Mouse (Mus musculus) lung, embryonic 15.5 days (tissue): Measurements from ENCODE around the gene Tsks. TPM values are rescaled to one million over a fixed set of nuclear protein-coding genes. Genes with fewer than 3 reads are reported as not detected.

Experiments
- ATAC-seq: fragments of 200-750 bp; cut with Nextera tagmentation; 2 replicates; pipeline ENCODE4 v1.8.0; 2017; ENCODE audit warnings: moderate number of reproducible peaks, borderline replicate concordance; ENCODE audit not compliant: low FRiP score, low TSS enrichment; ENCODE audit errors: extremely low read depth
- H3K27ac ChIP-seq: fragments of 300-500 bp; sonication (generic); 2 replicates; pipeline ENCODE4 v1.5.1; 2015; ENCODE audit warnings: moderate library complexity, mild to moderate bottlenecking, inconsistent platforms
- H3K27me3 ChIP-seq: fragments of 300-500 bp; sonication (generic); 2 replicates; pipeline ENCODE4 v1.6.1; 2015; ENCODE audit warnings: inconsistent platforms
- H3K36me3 ChIP-seq: fragments of 300-500 bp; sonication (generic); 2 replicates; pipeline ENCODE4 v1.6.1; 2015; ENCODE audit warnings: inconsistent platforms
- H3K4me1 ChIP-seq: fragments of 300-500 bp; sonication (generic); 2 replicates; pipeline ENCODE4 v1.6.1; 2015; ENCODE audit warnings: inconsistent platforms
- H3K4me2 ChIP-seq: fragments of 300-500 bp; sonication (generic); 2 replicates; pipeline ENCODE4 v1.6.1; 2015; ENCODE audit warnings: inconsistent platforms, mild to moderate bottlenecking, moderate library complexity
- H3K4me3 ChIP-seq: fragments of 300-500 bp; sonication (generic); 2 replicates; pipeline ENCODE4 v1.5.1; 2015; ENCODE audit warnings: mild to moderate bottlenecking, inconsistent platforms
- H3K9ac ChIP-seq: fragments of 300-500 bp; sonication (generic); 2 replicates; pipeline ENCODE4 v1.6.1; 2015; ENCODE audit warnings: inconsistent platforms
- H3K9me3 ChIP-seq: fragments of 300-500 bp; sonication (generic); 2 replicates; pipeline ENCODE4 v1.6.1; 2016; ENCODE audit warnings: inconsistent platforms
- WGBS: fragments of 180-500 bp; shearing (Covaris S2); methylation state at CpG from one replicate; pipeline ENCODE4 v1.1.7; 2015; 5-methylcytosine and 5-hydroxymethylcytosine counted together
- polyA plus RNA-seq: library from polyadenylated mRNA; unstranded; fragments of >200 nt; fragmentation: Nextera tagmentation; extraction: Ambion mirVana; gene quantifications from 2 replicates; pipeline ENCODE4 v1.2.1, GENCODE M21; 2015

Gene Tsks
- polyA plus RNA-seq, 1 experiment from 2014 or later = 0.15 TPM

- Histone ChIP-seq H3K36me3 (no peaks in the 10 kb centered on the region), H3K27ac (peak overlapping the region; percentile 86), H3K9me3 (no peaks in the 10 kb centered on the region), H3K4me2 (peak overlapping the region; percentile 99), H3K27me3 (peaks cover 36% of the 10 kb centered on the region), H3K4me3 (peak overlapping the region; percentile 56), H3K4me1 (peaks cover 17% of the 10 kb centered on the region), H3K9ac (peak overlapping the region; percentile 61)
- 4% methylated on average over 24 of the region's 24 CpGs for WGBS
- ATAC-seq = peak; percentile 92
These were observed 9.8 kb downstream of the Tsks start for GRCm38 (mm10) chr7:44952611-44953306.

GRCm38 (mm10) chr7:44953561-44953960 is 10.6 kb downstream of the Tsks start:
- Histone ChIP-seq H3K4me2 (no peak overlapping the region), H3K27me3 (peaks cover 28% of the 10 kb centered on the region), H3K4me1 (peaks cover 17% of the 10 kb centered on the region), H3K36me3 (no peaks in the 10 kb centered on the region), H3K9me3 (no peaks in the 10 kb centered on the region), H3K4me3 (no peak overlapping the region), H3K9ac (no peak overlapping the region), H3K27ac (no peak overlapping the region)
- ATAC-seq = no peak
- WGBS = 58% methylated on average over 14 of the region's 14 CpGs

- H3K4me1 ChIP-seq = peaks cover 17% of the 10 kb centered on the region
- no peak overlapping the region for H3K9ac ChIP-seq
- H3K9me3 ChIP-seq = no peaks in the 10 kb centered on the region
- H3K4me2 ChIP-seq = no peak overlapping the region
- no peak overlapping the region for H3K4me3 ChIP-seq
- H3K27me3 ChIP-seq = peaks cover 25% of the 10 kb centered on the region
- H3K27ac ChIP-seq = no peak overlapping the region
- 82% methylated on average over 12 of the region's 12 CpGs for WGBS
- H3K36me3 ChIP-seq = no peaks in the 10 kb centered on the region
- ATAC-seq = no peak
These were observed 11.3 kb downstream of the Tsks start for GRCm38 (mm10) chr7:44954091-44954885.

GRCm38 (mm10) chr7:44955628-44956027 is 12.6 kb downstream of the Tsks start:
- WGBS = 48% methylated on average over 5 of the region's 5 CpGs
- no peak overlapping the region for H3K4me2 ChIP-seq
- no peak overlapping the region for H3K27ac ChIP-seq
- no peak for ATAC-seq
- peaks cover 12% of the 10 kb centered on the region for H3K27me3 ChIP-seq
- H3K9ac ChIP-seq = no peak overlapping the region
- peaks cover 17% of the 10 kb centered on the region for H3K4me1 ChIP-seq
- H3K36me3 ChIP-seq = no peaks in the 10 kb centered on the region
- no peak overlapping the region for H3K4me3 ChIP-seq
- no peaks in the 10 kb centered on the region for H3K9me3 ChIP-seq

GRCm38 (mm10) chr7:44956266-44956665 is 13.3 kb downstream of the Tsks start:
- Histone ChIP-seq H3K4me2 (no peak overlapping the region), H3K4me1 (peaks cover 17% of the 10 kb centered on the region), H3K9me3 (no peaks in the 10 kb centered on the region), H3K27me3 (peaks cover 6% of the 10 kb centered on the region), H3K27ac (no peak overlapping the region), H3K9ac (no peak overlapping the region), H3K36me3 (no peaks in the 10 kb centered on the region), H3K4me3 (no peak overlapping the region)
- WGBS = 59% methylated on average over 6 of the region's 6 CpGs
- no peak for ATAC-seq

GRCm38 (mm10) chr7:44957183-44957835 is 14.3 kb downstream of the Tsks start:
- Histone ChIP-seq H3K36me3 (no peaks in the 10 kb centered on the region), H3K4me2 (no peak overlapping the region), H3K4me1 (peaks cover 7% of the 10 kb centered on the region), H3K27me3 (no peaks in the 10 kb centered on the region), H3K4me3 (no peak overlapping the region), H3K9me3 (no peaks in the 10 kb centered on the region), H3K27ac (peak overlapping the region; percentile 50), H3K9ac (0 out of 2 replicates have a peak overlapping the region, but pooled peaks have one; percentile 7)
- 0 out of 2 replicates have a peak, but pooled peaks have one; percentile 4 for ATAC-seq
- 62% methylated on average over 20 of the region's 20 CpGs for WGBS

GRCm38 (mm10) chr7:44958208-44958607 is 15.2 kb downstream of the Tsks start:
- H3K4me2 ChIP-seq = no peak overlapping the region
- peaks cover under 1% of the 10 kb centered on the region for H3K4me1 ChIP-seq
- no peaks in the 10 kb centered on the region for H3K27me3 ChIP-seq
- H3K9ac ChIP-seq = no peak overlapping the region
- WGBS = 46% methylated on average over 7 of the region's 7 CpGs
- H3K36me3 ChIP-seq = 0 out of 2 replicates have a peak, but pooled peaks cover 3% of the 10 kb centered on the region
- no peak overlapping the region for H3K27ac ChIP-seq
- H3K9me3 ChIP-seq = no peaks in the 10 kb centered on the region
- H3K4me3 ChIP-seq = no peak overlapping the region
- no peak for ATAC-seq

GRCm38 (mm10) chr7:44959281-44959680 is 16.3 kb downstream of the Tsks start:
- peaks cover 6% of the 10 kb centered on the region; the same call in 1 of the 2 replicates for H3K36me3 ChIP-seq
- no peak overlapping the region for H3K4me2 ChIP-seq
- no peak overlapping the region for H3K4me3 ChIP-seq
- H3K27ac ChIP-seq = no peak overlapping the region
- H3K9ac ChIP-seq = no peak overlapping the region
- no peaks in the 10 kb centered on the region for H3K27me3 ChIP-seq
- ATAC-seq = no peak
- H3K4me1 ChIP-seq = no peaks in the 10 kb centered on the region; the same call in 1 of the 2 replicates
- WGBS = 76% methylated on average over 8 of the region's 8 CpGs
- H3K9me3 ChIP-seq = no peaks in the 10 kb centered on the region

GRCm38 (mm10) chr7:44959874-44960511 is 17.0 kb downstream of the Tsks start:
- Histone ChIP-seq H3K27ac (no peak overlapping the region), H3K9me3 (no peaks in the 10 kb centered on the region), H3K4me3 (no peak overlapping the region), H3K9ac (no peak overlapping the region), H3K27me3 (no peaks in the 10 kb centered on the region), H3K4me2 (no peak overlapping the region), H3K4me1 (no peaks in the 10 kb centered on the region; the same call in 1 of the 2 replicates), H3K36me3 (peaks cover 6% of the 10 kb centered on the region; the same call in 1 of the 2 replicates)
- no peak for ATAC-seq
- 84% methylated on average over 10 of the region's 10 CpGs for WGBS

GRCm38 (mm10) chr7:44960512-44960910 is 17.5 kb downstream of the Tsks start:
- ATAC-seq = no peak
- no peaks in the 10 kb centered on the region for H3K27me3 ChIP-seq
- peaks cover 7% of the 10 kb centered on the region; the same call in 1 of the 2 replicates for H3K36me3 ChIP-seq
- H3K4me1 ChIP-seq = no peaks in the 10 kb centered on the region; the same call in 1 of the 2 replicates
- no peak overlapping the region for H3K27ac ChIP-seq
- H3K4me2 ChIP-seq = no peak overlapping the region
- H3K9ac ChIP-seq = no peak overlapping the region
- no peaks in the 10 kb centered on the region for H3K9me3 ChIP-seq
- 85% methylated on average over 13 of the region's 13 CpGs for WGBS
- H3K4me3 ChIP-seq = no peak overlapping the region

- Histone ChIP-seq H3K36me3 (peaks cover 13% of the 10 kb centered on the region; the same call in 1 of the 2 replicates), H3K4me2 (no peak overlapping the region), H3K9ac (no peak overlapping the region), H3K9me3 (no peaks in the 10 kb centered on the region), H3K27ac (no peak overlapping the region), H3K4me1 (no peaks in the 10 kb centered on the region; the same call in 1 of the 2 replicates), H3K27me3 (no peaks in the 10 kb centered on the region), H3K4me3 (no peak overlapping the region)
- 57% methylated on average over 8 of the region's 8 CpGs for WGBS
- ATAC-seq = no peak
These were observed 19.3 kb downstream of the Tsks start for GRCm38 (mm10) chr7:44962337-44962736.
